Mouse (Mus musculus): ENCODE measurements around the gene Mrpl54.
A peak's percentile ranks its signal among the peaks of the same experiment; 100 is the strongest.
"Not testable (repeated sequence)": the region's sequence is repeated elsewhere in the genome, so short reads cannot be mapped to it uniquely, and the experiment has no call there.

Gene Mrpl54

GRCm38 (mm10) chr10:81259225-81259884, 7.4 kb downstream of the Mrpl54 start:
- no peak for DNase-seq

- no peak for DNase-seq
These were observed 9.3 kb downstream of the Mrpl54 start for GRCm38 (mm10) chr10:81257158-81258039.

- DNase-seq = no peak
These were observed 11.8 kb downstream of the Mrpl54 start for GRCm38 (mm10) chr10:81254886-81255285.

- peak; percentile 60 for DNase-seq
These were observed 14.0 kb downstream of the Mrpl54 start, which contains the start of gene Matk for GRCm38 (mm10) chr10:81252424-81253419. Gene Matk (plus strand): TSS chr10:81252935.

DNA sequence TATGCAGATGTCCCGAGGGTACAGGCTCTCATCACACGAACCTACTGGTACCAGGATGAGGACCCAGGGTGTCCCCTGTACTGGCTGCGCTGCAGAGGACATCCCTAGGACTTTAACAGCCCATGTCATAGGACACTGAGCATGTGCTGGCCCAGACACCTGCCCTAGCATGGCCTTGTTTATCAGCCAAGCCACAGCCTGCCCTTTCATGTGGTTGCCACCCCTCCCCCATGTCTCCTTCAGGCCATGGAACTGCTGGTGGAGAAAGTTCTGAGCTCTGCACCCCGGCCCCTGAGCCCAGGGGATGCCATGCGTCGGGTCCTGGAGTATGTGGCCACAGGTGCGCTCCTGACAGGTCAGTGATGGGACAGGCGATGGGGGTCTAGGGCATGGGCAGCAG, 17.3 kb downstream of the Mrpl54 start:
- no peak for DNase-seq

DNA sequence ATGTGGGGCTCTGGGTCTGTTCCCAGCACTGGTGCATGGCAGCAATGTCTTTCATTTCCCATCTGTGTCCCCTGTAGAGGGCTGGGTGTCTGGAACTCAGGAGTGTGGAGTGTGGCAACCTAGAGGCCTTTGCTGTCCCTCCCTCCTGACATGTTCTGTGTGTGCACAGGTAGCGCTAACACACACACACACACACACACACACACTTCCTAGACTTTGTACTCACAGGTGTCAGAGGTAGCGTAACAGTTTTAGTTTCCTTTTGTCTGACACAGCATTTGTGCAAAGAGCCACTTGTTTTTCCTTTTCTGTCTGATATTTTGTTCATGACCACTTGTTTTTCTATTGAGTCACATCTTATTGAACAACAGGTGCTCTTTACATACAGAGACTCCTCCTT, 18.9 kb downstream of the Mrpl54 start:
- DNase-seq = no peak

DNA sequence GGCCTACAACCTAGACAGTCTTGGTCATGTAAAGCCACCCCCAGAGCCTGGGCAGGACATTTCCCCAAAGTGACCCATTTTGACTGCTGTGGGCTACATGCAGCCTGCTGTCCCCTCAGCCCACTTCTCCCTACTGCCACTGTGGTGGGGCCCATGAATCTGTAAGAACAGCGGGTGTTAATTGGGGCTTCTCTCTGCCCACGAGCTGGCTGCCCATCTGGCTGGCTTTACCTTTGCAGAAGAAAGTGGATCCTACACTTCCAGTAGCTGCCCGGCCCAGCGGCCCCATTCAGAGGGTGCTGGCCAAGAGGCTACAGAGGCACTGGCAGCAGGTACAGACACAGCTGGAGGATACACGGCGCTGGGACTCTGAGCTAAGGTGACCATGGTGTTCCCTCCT, 21.6 kb downstream of the Mrpl54 start:
- DNase-seq = no peak

GRCm38 (mm10) chr10:81244595-81244994, 22.1 kb downstream of the Mrpl54 start:
- DNase-seq = peak; percentile 81

DNA sequence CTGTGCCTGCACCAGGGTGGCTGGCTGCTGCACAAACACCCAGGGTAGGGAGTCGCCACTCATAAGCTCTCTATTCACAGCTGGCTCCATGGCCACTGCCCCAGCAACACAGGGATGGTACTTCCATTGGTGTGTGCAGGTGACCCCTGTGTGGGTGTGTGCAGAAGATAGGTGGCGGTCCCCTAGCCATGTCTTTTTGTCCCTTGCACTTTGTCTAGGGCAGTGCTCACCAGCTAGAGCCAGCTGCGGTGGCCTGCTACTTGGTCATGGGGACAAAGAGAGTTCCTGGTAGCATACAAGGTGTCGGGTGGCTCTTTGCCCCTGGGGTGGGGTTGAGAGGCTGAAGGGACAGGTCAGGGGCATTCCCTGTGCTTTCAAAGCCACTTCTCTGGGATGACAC, 22.6 kb downstream of the Mrpl54 start:
- DNase-seq = no peak

- no peak for DNase-seq
These were observed 24.7 kb downstream of the Mrpl54 start for GRCm38 (mm10) chr10:81242021-81242420.

GRCm38 (mm10) chr10:81240876-81241275, 25.9 kb downstream of the Mrpl54 start:
- DNase-seq = no peak

DNA sequence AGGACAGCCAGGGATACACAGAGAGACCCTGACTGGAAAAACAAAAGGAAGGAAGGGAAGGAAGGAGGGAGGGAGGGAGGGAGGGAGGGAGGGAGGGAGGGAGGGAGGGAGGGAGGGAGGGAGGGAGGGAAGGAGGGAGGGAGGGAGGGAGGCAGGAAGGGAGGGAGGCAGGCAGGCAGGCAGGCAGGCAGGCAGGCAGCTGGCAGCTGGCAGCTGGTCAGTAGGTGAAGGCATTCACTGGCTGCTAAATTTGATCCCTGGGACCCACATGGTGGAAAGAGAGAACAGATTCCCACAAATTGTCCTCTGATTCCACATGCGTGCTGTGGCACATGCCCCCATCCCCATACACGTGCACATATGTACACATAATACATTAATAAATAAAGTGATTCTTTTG, 28.1 kb downstream of the Mrpl54 start:
- DNase-seq = no peak

DNA sequence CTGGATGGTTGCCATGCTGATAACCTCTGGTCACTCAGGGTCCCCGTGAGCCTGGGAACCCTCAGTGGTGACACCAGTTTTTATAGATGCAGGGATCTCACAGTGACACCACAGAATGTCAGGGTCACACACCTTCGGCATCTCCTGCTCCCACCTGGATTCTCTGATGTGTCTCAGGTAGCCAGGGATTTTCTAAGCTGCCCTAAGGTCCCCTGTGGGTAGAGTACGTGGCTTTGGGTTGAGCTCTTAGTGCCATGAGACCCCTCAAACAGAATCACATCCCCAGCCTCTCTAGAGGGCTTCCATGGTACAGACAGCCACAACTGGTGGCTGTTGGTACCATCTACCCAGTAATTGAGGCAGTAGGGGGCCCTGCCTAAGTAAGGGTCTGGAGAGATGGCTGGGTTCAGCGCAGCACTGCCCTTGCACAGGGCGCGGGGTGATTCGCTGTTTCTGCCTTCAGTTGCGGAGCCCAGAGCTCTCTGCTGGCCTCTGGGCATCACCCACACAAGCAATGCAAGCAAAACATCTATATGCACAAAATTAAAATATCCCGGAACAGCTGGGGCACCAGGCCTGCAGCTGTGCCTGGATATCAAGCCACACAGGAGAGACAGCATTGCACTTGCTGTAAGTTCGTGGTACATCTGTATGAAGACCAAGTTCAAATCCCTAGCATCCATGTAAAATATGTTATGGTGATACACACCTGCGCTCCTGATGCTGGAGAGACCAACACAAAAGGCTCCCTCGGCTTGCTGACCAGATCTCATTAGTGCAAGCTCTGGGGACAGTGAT, 30.1 kb downstream of the Mrpl54 start:
- DNase-seq = no peak

DNA sequence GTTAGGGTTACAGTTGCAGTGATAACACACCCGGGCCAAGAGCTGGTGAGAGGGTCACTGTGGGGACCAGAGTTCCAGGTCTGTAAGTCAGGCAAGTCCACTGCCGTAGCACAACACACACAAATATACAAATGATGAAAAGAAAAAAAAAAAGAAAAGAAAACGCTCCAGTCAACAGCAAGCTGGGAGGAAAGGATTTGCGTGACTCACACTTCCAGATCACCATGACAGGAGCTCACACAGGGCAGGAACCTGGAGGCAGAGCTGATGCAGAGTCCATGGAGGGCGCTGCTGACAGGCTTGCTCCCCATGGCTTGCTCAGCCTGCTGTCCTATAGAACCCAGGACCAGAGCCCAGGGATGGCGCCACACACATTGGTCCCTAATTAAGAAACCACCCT, 32.5 kb downstream of the Mrpl54 start:
- no peak for DNase-seq

DNA sequence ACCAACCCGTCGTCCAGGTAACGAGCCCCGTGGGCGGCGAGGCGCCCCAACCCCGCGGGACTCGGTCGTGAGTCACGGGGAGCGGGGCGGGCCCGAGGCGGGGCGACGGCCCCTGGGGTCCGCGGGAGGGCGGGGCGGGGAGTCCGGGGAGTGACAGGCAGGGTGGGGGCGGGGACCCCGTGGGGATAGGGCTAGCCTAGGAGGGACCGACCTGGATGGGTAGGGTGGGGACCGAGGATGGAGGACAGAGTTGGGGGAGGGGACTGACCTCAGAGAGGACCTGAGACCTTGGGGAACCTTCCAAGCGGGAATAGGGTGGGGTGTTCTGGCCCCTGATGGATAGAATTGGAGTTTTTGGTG, 33.5 kb downstream of the Mrpl54 start:
- DNase-seq = no peak

DNA sequence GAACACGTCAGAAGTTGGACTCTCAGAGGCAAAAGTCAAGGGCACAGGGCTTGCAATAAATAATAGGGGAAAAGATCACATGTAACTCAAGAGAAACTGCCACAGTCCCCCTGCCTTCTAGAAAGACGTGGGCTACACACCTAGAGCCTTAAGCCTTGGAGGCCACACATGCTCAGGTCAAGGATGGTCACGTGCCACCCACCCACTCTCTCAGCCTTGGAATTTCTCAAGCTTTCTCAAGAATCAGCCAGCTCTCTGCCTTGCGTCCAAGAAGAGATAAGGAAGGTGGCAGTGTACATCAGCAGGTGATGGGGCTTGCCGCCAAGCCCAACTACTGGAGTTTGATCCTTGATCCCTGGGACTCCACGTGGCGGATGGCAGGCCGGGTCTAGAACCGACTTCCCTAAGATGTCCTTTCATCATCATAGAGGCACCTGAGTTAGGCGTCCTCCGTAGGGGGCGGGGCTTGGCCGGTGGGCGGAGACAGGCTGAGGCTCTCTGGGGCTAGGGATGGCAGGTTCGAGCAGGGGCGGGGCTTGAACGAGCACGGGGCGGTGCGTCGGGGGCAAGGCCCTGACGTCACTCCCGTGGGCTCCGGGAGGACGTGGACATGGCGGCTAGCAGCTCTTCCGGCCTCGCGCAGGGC, 34.0 kb downstream of the Mrpl54 start, which contains the start of gene Zfr2:
Zfr2 (plus strand) TSS at position 576 of the 646 bp plus-strand sequence.
- peak; percentile 96 for DNase-seq

GRCm38 (mm10) chr10:81231436-81231835, 35.3 kb downstream of the Mrpl54 start:
- no peak for DNase-seq

DNA sequence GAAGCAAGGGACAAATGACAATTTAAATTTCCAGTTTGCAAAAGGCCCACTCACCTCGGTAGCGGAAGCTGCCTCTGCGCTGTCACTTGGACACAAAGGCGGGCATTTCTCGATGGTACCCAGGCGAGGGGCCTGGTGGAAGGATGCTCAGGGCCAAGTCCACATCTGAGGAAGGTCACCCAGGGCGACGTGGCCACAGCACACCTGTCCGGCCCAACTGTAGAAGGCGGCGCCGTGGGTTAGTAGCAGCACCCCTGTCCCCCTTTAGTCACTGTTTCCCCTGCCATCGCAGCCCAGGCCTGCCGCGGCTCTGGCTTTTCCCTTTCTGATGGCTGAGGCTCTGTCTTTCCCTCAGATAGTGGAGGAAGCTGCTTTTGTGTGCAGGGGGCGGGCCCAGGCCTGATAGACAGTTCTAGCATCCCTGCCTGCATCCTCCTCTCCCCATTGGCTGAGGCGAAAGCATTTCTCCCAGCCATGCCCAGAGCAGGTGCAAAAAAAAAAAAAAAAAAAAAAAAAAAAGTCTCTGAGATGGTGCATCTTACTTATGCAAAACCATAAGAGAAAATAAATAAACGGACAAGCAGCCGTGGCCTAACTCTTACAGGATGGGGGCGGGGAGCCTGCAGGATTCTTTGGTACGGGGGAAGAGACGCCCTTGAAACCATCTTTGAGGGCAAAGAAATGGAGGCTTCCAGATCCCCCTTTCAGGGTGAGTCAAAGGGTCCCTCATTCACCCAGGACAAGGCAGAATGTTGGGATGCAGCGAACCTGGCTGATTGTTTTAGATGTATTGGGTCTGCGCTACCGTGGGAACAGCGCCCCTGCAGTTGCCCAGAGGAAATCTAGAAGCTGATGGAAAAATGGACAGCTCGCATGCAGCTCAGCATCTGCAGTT, 36.0 kb downstream of the Mrpl54 start, which contains the start of gene Atcay:
Atcay (minus strand) TSS at position 396 of the 895 bp plus-strand sequence.
- DNase-seq = peak; percentile 80

GRCm38 (mm10) chr10:81229735-81230437, 36.8 kb downstream of the Mrpl54 start:
- DNase-seq = no peak

DNA sequence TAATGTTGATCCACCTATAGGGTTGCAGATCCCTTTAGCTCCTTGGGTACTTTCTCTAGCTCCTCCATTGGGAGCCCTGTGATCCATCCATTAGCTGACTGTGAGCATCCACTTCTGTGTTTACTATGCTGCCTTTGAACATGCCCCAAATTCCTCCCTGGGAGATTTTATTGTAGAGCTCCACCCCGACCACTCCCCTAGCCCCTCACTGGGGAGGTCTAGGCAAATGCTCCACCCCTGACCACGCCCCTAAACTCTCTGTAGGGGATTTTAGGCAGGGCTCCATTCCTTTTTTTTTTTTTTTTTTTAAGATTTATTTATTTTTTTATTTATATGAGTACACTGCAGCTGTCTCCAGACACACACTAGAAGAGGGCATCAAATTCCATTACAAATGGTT, 43.0 kb downstream of the Mrpl54 start:
- DNase-seq = not testable (repeated sequence)

Measured in cerebellum, adult 11 months (tissue).